Mouse (Mus musculus) limb, embryonic 12.5 days (tissue): ENCODE results near the gene Dhps. TPM values are rescaled to one million over a fixed set of nuclear protein-coding genes. Genes with fewer than 3 reads are reported as not detected.
A peak's percentile ranks its signal among the peaks of the same experiment; 100 is the strongest.

ENCODE experiments used
- ATAC-seq: fragments of 200-750 bp; cut with Nextera tagmentation; 2 replicates; pipeline ENCODE4 v1.8.0; 2017; ENCODE audit warnings: low read depth, moderate TSS enrichment; ENCODE audit not compliant: insufficient number of reproducible peaks, insufficient read depth, low FRiP score, low TSS enrichment
- H3K27ac ChIP-seq: fragments of 300-500 bp; sonication (generic); 2 replicates; pipeline ENCODE4 v1.5.1; 2016; ENCODE audit warnings: mild to moderate bottlenecking, moderate library complexity
- H3K27me3 ChIP-seq: fragments of 300-500 bp; sonication (generic); 2 replicates; pipeline ENCODE4 v1.6.1; 2016; ENCODE audit warnings: mild to moderate bottlenecking, moderate library complexity
- H3K36me3 ChIP-seq: fragments of 300-500 bp; sonication (generic); 2 replicates; pipeline ENCODE4 v1.6.1; 2016; ENCODE audit warnings: mild to moderate bottlenecking, moderate library complexity
- H3K4me1 ChIP-seq: fragments of 300-500 bp; sonication (generic); replicated peaks from 2 replicates; pipeline ENCODE4 v1.6.1; 2016
- H3K4me2 ChIP-seq: fragments of 300-500 bp; sonication (generic); 2 replicates; pipeline ENCODE4 v1.6.1; 2016; ENCODE audit warnings: mild to moderate bottlenecking, moderate library complexity
- H3K4me3 ChIP-seq: fragments of 300-500 bp; sonication (generic); replicated peaks from 2 replicates; pipeline ENCODE4 v1.5.1; 2016; ENCODE audit warnings: mild to moderate bottlenecking
- H3K9ac ChIP-seq: fragments of 300-500 bp; sonication (generic); replicated peaks from 2 replicates; pipeline ENCODE4 v1.6.1; 2016; ENCODE audit warnings: mild to moderate bottlenecking, moderate library complexity
- H3K9me3 ChIP-seq: fragments of 300-500 bp; sonication (generic); 2 replicates; pipeline ENCODE4 v1.6.1; 2016; ENCODE audit warnings: mild to moderate bottlenecking, moderate library complexity
- whole genome bisulfite sequencing: fragments of 180-500 bp; shearing (Covaris S2); methylation state at CpG from one replicate; pipeline ENCODE4 v1.1.7; 2016; 5-methylcytosine and 5-hydroxymethylcytosine counted together
- polyA plus RNA-seq: library from polyadenylated mRNA; unstranded; fragments of >200 nt; fragmentation: Nextera tagmentation; extraction: Ambion mirVana; gene quantifications from 2 replicates; pipeline ENCODE4 v1.2.1, GENCODE M21; 2016

Gene Dhps
- polyA plus RNA-seq, 1 experiment from 2014 or later = 71.5 TPM

GRCm38 (mm10) chr8:85035165-85035727 is 36.3 kb upstream of the Dhps start:
- WGBS = 7% methylated on average over 12 of the region's 12 CpGs
- peak overlapping the region; percentile 88 for H3K4me2 ChIP-seq
- H3K9ac ChIP-seq = peak overlapping the region; percentile 73
- H3K9me3 ChIP-seq = no peaks in the 10 kb centered on the region
- peak overlapping the region; percentile 100 for H3K27ac ChIP-seq
- ATAC-seq = no peak
- peak overlapping the region; percentile 78 for H3K4me3 ChIP-seq
- H3K36me3 ChIP-seq = peaks cover 44% of the 10 kb centered on the region
- peaks cover 28% of the 10 kb centered on the region for H3K4me1 ChIP-seq
- no peaks in the 10 kb centered on the region for H3K27me3 ChIP-seq

- Histone ChIP-seq H3K36me3 (peaks cover 44% of the 10 kb centered on the region), H3K4me2 (peak overlapping the region; percentile 88), H3K27ac (peak overlapping the region; percentile 100), H3K4me3 (peak overlapping the region; percentile 78), H3K27me3 (no peaks in the 10 kb centered on the region), H3K9ac (peak overlapping the region; percentile 73), H3K4me1 (peaks cover 28% of the 10 kb centered on the region), H3K9me3 (no peaks in the 10 kb centered on the region)
- 1% methylated on average over 15 of the region's 15 CpGs for WGBS
- ATAC-seq = no peak
These were observed 35.7 kb upstream of the Dhps start for GRCm38 (mm10) chr8:85035728-85036310.

DNA sequence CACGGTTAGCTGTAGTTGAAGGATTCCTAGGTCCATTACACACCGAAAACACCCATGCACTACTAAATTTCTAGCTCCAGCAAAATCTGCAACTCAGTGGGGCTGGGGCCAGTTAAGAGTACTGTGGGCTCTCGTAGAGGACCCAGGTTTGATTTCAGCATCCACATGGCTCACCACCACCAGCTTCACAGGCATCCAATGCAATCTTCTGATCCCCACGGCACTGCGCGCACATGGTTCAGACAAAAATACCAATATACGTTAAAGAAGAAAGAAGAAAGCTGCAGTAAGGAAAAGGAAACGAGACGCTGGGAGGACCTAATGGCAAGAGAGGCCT is 35.2 kb upstream of the Dhps start:
- WGBS = under 1% methylated on average over 9 of the region's 9 CpGs
- Histone ChIP-seq H3K4me2 (peak overlapping the region; percentile 88), H3K27me3 (no peaks in the 10 kb centered on the region), H3K4me3 (peak overlapping the region; percentile 78), H3K4me1 (peaks cover 28% of the 10 kb centered on the region), H3K9me3 (no peaks in the 10 kb centered on the region), H3K9ac (peak overlapping the region; percentile 73), H3K27ac (peak overlapping the region; percentile 100), H3K36me3 (peaks cover 45% of the 10 kb centered on the region)
- ATAC-seq = peak; percentile 23; the same call in 1 of the 2 replicates

- Histone ChIP-seq H3K36me3 (peaks cover 45% of the 10 kb centered on the region), H3K4me3 (peak within 1 kb of the TSS; percentile 78), H3K9ac (peak within 1 kb of the TSS; percentile 92), H3K27me3 (no peaks in the 10 kb centered on the region), H3K9me3 (no peaks in the 10 kb centered on the region), H3K27ac (peak within 1 kb of the TSS; percentile 100), H3K4me1 (peaks cover 28% of the 10 kb centered on the region), H3K4me2 (peak within 1 kb of the TSS; percentile 93)
- peak; percentile 87 for ATAC-seq
- under 1% methylated on average over 59 of the region's 59 CpGs for WGBS
These were observed 34.7 kb upstream of the Dhps start, which contains the start of gene Tnpo2 for GRCm38 (mm10) chr8:85036718-85037365. Gene Tnpo2 (plus strand): TSS chr8:85036915.

- H3K9ac ChIP-seq = peak overlapping the region; percentile 92
- peak overlapping the region; percentile 78 for H3K4me3 ChIP-seq
- H3K4me1 ChIP-seq = peaks cover 28% of the 10 kb centered on the region
- H3K27me3 ChIP-seq = no peaks in the 10 kb centered on the region
- H3K27ac ChIP-seq = peak overlapping the region; percentile 100
- H3K36me3 ChIP-seq = peaks cover 45% of the 10 kb centered on the region
- peak; percentile 77 for ATAC-seq
- H3K9me3 ChIP-seq = no peaks in the 10 kb centered on the region
- peak overlapping the region; percentile 93 for H3K4me2 ChIP-seq
- WGBS = 2% methylated on average over 14 of the region's 14 CpGs
These were observed 34.2 kb upstream of the Dhps start for GRCm38 (mm10) chr8:85037366-85037680.

- WGBS = under 1% methylated on average over 57 of the region's 57 CpGs
- peak; percentile 11; the same call in 1 of the 2 replicates for ATAC-seq
- H3K36me3 ChIP-seq = peaks cover 45% of the 10 kb centered on the region
These were observed 33.7 kb upstream of the Dhps start for GRCm38 (mm10) chr8:85037681-85038531.

GRCm38 (mm10) chr8:85043619-85044018 is 27.9 kb upstream of the Dhps start:
- Histone ChIP-seq H3K4me1 (peaks cover 7% of the 10 kb centered on the region; the same call in 1 of the 2 replicates), H3K27ac (no peak overlapping the region), H3K4me3 (no peak overlapping the region), H3K27me3 (no peaks in the 10 kb centered on the region), H3K36me3 (peaks cover 89% of the 10 kb centered on the region), H3K9ac (no peak overlapping the region), H3K4me2 (no peak overlapping the region), H3K9me3 (no peaks in the 10 kb centered on the region)
- 87% methylated on average over 6 of the region's 6 CpGs for WGBS
- no peak for ATAC-seq

More at GRCm38 (mm10) chr8:85037681-85038531, 33.7 kb upstream of the Dhps start:
- H3K27me3 ChIP-seq = no peaks in the 10 kb centered on the region
- H3K4me2 ChIP-seq = peak overlapping the region; percentile 93
- peak overlapping the region; percentile 100 for H3K27ac ChIP-seq
- H3K9me3 ChIP-seq = no peaks in the 10 kb centered on the region
- H3K4me3 ChIP-seq = peak overlapping the region; percentile 78
- H3K9ac ChIP-seq = peak overlapping the region; percentile 92
- peaks cover 28% of the 10 kb centered on the region for H3K4me1 ChIP-seq

DNA sequence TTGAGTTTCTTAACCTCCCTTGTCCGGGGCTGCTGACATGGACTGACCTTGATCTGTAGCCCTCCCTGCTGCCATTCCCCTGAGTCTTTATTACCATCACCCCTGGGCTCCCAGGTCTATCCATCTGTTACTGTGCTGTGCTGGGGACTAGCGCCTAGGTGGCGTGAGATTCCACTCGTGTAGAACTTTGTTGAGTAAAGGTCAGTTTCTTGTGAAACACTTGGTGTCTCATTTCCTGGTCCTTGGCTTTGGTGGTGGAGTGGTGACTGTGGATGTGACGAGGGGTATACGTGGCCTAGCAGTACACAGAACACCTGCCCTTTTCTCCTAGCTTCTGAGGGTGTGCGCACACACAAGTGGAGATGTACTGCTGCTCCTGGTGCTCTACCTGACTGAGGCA is 14.2 kb upstream of the Dhps start:
- Histone ChIP-seq H3K4me3 (no peak overlapping the region), H3K4me1 (peaks cover 7% of the 10 kb centered on the region; the same call in 1 of the 2 replicates), H3K36me3 (peaks cover 52% of the 10 kb centered on the region), H3K27me3 (no peaks in the 10 kb centered on the region), H3K9me3 (no peaks in the 10 kb centered on the region), H3K4me2 (no peak overlapping the region), H3K27ac (no peak overlapping the region), H3K9ac (no peak overlapping the region)
- 80% methylated on average over 7 of the region's 7 CpGs for WGBS
- no peak for ATAC-seq

DNA sequence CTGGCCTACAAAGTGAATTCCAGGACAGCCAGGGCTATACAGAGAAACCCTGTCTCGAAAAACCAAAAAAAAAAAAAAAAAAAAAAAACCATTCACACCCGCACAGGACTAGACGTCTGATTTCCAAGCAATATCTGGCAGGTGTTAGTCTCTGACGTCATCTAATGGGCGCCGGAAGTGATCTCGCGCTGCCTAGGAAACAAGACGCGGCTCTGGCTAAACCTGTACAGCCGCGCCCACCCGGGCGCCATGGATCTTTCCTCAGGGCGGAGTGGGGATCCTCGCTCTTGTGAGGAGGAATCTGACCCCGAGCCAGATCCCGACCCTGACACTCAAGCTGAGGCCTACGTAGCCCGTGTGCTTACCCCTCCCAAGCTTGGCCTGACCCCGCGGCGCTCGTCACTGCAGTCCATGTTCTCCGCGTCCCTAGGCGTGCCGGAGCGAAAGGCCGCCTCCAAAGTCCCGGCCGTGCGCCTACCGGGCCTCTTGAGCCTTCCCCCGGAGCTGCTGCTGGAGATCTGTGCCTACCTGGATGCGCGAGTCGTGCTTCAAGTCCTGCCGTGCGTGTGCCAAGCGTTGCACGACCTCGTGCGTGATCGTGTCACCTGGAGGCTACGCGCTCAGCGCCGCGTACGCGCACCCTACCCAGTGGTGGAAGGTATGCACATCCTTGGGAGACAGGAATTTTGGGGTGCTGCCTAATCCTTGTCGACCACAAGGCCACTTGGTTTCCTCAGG is 11.5 kb upstream of the Dhps start, which contains the start of gene Fbxw9:
Gene Fbxw9 (plus strand): TSS at position 177 of the 738 bp plus-strand sequence.
- WGBS = under 1% methylated on average over 52 of the region's 53 CpGs
- H3K27me3 ChIP-seq = no peaks in the 10 kb centered on the region
- ATAC-seq = peak; percentile 88
- H3K9me3 ChIP-seq = no peaks in the 10 kb centered on the region
- H3K36me3 ChIP-seq = peaks cover 42% of the 10 kb centered on the region
- peak within 1 kb of the TSS; percentile 93 for H3K4me2 ChIP-seq
- no peak within 1 kb of the TSS for H3K27ac ChIP-seq
- H3K4me1 ChIP-seq = peaks cover 7% of the 10 kb centered on the region; the same call in 1 of the 2 replicates
- peak within 1 kb of the TSS; percentile 80 for H3K4me3 ChIP-seq
- H3K9ac ChIP-seq = peak within 1 kb of the TSS; percentile 66

DNA sequence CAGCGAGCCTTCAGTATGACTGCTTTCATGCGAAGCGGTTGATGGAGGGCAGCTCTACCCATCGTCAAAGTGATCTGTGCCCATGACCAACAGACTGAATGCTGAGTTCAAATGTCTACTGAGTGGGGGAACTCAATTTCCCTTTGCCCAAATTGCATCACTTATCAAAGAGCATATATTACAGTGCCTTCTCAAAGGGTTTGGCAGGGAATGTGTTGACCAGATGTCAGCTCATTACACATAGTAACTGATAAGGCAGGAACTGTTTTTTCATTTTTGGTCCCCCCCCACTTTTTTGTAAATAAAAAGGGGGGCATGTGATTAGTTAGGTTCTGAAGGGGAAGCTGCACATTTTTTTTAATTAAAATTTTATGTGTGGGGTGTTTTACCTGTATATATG is 9.0 kb upstream of the Dhps start:
- Histone ChIP-seq H3K4me3 (no peak overlapping the region), H3K27me3 (no peaks in the 10 kb centered on the region), H3K4me1 (peaks cover 7% of the 10 kb centered on the region; the same call in 1 of the 2 replicates), H3K9ac (no peak overlapping the region), H3K27ac (no peak overlapping the region), H3K4me2 (no peak overlapping the region), H3K36me3 (peaks cover 48% of the 10 kb centered on the region), H3K9me3 (no peaks in the 10 kb centered on the region)
- no peak for ATAC-seq
- WGBS = 92% methylated on average over 4 of the region's 4 CpGs
